Mouse (Mus musculus): Measurements from ENCODE around the gene Grpel1.

Gene Grpel1

GRCm38 (mm10) chr5:36505643-36506042 lies 40.8 kb downstream of the Grpel1 start:
- DNase-seq (ENCODE audit: low read depth, low spot score): no peak

- DNase-seq (ENCODE audit: low read depth, low spot score): no peak
These were observed 43.6 kb downstream of the Grpel1 start for GRCm38 (mm10) chr5:36508351-36508750.

- DNase-seq (ENCODE audit: low read depth, low spot score): no peak
These were observed 46.2 kb downstream of the Grpel1 start for GRCm38 (mm10) chr5:36510956-36511355.

GRCm38 (mm10) chr5:36515126-36515525 lies 50.3 kb downstream of the Grpel1 start:
- no peak for DNase-seq (ENCODE audit: low read depth, low spot score)

GRCm38 (mm10) chr5:36515558-36515957 lies 50.8 kb downstream of the Grpel1 start:
- DNase-seq (ENCODE audit: low read depth, low spot score): no peak

- DNase-seq (ENCODE audit: low read depth, low spot score): no peak
These were observed 52.8 kb downstream of the Grpel1 start for GRCm38 (mm10) chr5:36517596-36517995.

- DNase-seq (ENCODE audit: low read depth, low spot score): no peak
These were observed 55.0 kb downstream of the Grpel1 start for GRCm38 (mm10) chr5:36519751-36520150.

- no peak for DNase-seq (ENCODE audit: low read depth, low spot score)
These were observed 58.0 kb downstream of the Grpel1 start for GRCm38 (mm10) chr5:36522782-36523181.

GRCm38 (mm10) chr5:36523219-36523703 lies 58.5 kb downstream of the Grpel1 start:
- no peak for DNase-seq (ENCODE audit: low read depth, low spot score)

Data from 3T3-L1 (cell line).